Mouse (Mus musculus) CH12.LX (cell line): Measurements from ENCODE around the gene Kantr.

Source experiments
- BHLHE40 ChIP-seq: IDR thresholded peaks from 2 replicates; pipeline ENCODE4 v1.6.1; 2011; ENCODE audit warnings: mild to moderate bottlenecking, low read depth, low read length, improper control_type of control experiment
- CTCF ChIP-seq, 2 experiments: IDR thresholded peaks in 1 of 2; conservative IDR thresholded peaks in 1 of 2; 2 replicates each; pipeline ENCODE4 v1.5.1; 2011 to 2012; ENCODE audit warnings: low read depth in 2 of 2, low read length in 2 of 2, improper control_type of control experiment in 1 of 2, inconsistent platforms in 1 of 2, mild to moderate bottlenecking in 1 of 2, moderate library complexity in 1 of 2
- NRF1 ChIP-seq: IDR thresholded peaks from 2 replicates; pipeline ENCODE4 v1.6.1; 2014; ENCODE audit warnings: low read depth, mild to moderate bottlenecking, inconsistent platforms, low read length, improper control_type of control experiment, moderate library complexity
- POLR2A ChIP-seq: IDR thresholded peaks from 2 replicates; pipeline ENCODE4 v1.6.1; 2011; ENCODE audit warnings: low read depth, mild to moderate bottlenecking, improper control_type of control experiment, low read length
- ZC3H11A ChIP-seq: IDR thresholded peaks from 2 replicates; pipeline ENCODE4 v1.6.1; 2012; ENCODE audit warnings: low read depth, mild to moderate bottlenecking, inconsistent platforms, low read length, improper control_type of control experiment

GRCm38 (mm10) chrX:152279384-152279783 lies 47.9 kb downstream of the Kantr start:
- TF ChIP-seq CTCF (conservative IDR thresholded peaks at IDR 0.05 in 1 of 2, IDR thresholded peaks at IDR 0.05 in 1 of 2; ENCODE audit: low read depth in 2 of 2, low read length in 2 of 2) (no peak), ZC3H11A (no peak), POLR2A (no peak), BHLHE40 (no peak), NRF1 (no peak)
